Mouse (Mus musculus): ENCODE measurements at regions not wholly inside any gene's neighbourhood (a gene's known extent, or its start where the extent isn't known, plus 50 kb on each side); places are given as distances from the start of the nearest gene placed in this dataset.
"Not testable (repeated sequence)": the region's sequence is repeated elsewhere in the genome, so short reads cannot be mapped to it uniquely, and the experiment has no call there.

DNA sequence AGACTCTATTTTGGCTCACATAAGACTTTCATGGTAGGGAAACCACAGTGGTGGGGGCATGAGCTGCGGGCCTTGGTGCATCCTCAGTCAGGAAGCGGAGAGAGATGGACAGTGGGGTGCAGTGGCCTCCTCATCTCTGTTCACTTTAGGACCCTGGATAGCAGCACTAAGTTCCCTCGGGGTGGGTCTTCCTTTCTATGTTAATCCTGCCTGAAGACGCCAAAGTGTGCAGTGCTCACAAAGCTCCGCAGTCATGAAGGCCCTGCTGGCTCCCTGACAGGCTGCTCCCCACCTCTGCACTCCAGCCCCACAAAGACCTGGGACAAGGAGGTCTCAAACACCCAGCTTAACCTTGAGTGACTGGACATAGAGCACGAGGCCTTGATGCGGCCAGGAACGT, 56.8 kb downstream of the Sox1 start:
- Histone ChIP-seq H3K4me1 (ENCODE audit: control insufficient read depth, insufficient read depth, low read length) (peaks cover 2% of the 10 kb centered on the region), H3K9me3 (replicated peaks; ENCODE audit: control insufficient read depth, insufficient read depth, low read length, poor library complexity, severe bottlenecking) (no peaks in the 10 kb centered on the region; the same call in 1 of the 2 replicates), H3K4me3 (ENCODE audit: low read depth, low read length) (no peak overlapping the region), H3K27ac (ENCODE audit: insufficient read depth, low read length) (no peak overlapping the region), H3K9ac (ENCODE audit: low read depth, poor library complexity, severe bottlenecking) (no peak overlapping the region), H3K36me3 (ENCODE audit: control insufficient read depth, insufficient read depth, low read length, poor library complexity, severe bottlenecking) (no peaks in the 10 kb centered on the region), H3K27me3 (ENCODE audit: control insufficient read depth, insufficient read depth, low read length, poor library complexity, severe bottlenecking) (no peaks in the 10 kb centered on the region)
- no peak for TF ChIP-seq EP300 (IDR thresholded peaks at IDR 0.05; ENCODE audit: insufficient read depth, low read depth, low read length)
- TF ChIP-seq POLR2A (IDR thresholded peaks at IDR 0.05; ENCODE audit: insufficient read depth, low read length) = no peak
- no peak for TF ChIP-seq CTCF (IDR thresholded peaks at IDR 0.05; ENCODE audit: low read depth, low read length)

DNA sequence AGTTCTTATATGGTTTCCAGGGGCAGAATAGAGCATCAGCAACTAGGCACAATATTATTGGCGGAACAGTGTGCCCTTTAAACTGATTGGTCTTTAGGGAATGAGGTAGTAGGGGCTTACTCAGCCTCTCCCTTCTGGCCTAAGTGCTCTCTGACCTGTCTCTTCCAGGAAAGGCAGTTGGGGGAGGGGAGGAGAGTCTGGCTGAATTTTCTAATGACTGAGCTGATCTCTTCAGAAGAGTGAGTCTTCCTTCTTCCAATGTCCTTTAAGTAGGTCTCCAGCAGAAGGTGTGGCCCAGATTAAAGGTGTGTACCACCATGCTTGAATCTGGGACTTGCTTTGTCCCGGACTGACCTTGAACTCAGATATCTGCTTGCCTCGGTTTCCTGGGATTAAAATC, 60.3 kb downstream of the Sox1 start:
- peak overlapping the region; percentile 23 for H3K27ac ChIP-seq (ENCODE audit: insufficient read depth, low read length)
- H3K27me3 ChIP-seq (ENCODE audit: control insufficient read depth, insufficient read depth, low read length, poor library complexity, severe bottlenecking); H3K9ac ChIP-seq (ENCODE audit: low read depth, poor library complexity, severe bottlenecking); H3K4me1 ChIP-seq (ENCODE audit: control insufficient read depth, insufficient read depth, low read length); H3K36me3 ChIP-seq (ENCODE audit: control insufficient read depth, insufficient read depth, low read length, poor library complexity, severe bottlenecking); H3K9me3 ChIP-seq (replicated peaks; ENCODE audit: control insufficient read depth, insufficient read depth, low read length, poor library complexity, severe bottlenecking): not testable (repeated sequence)
- H3K4me3 ChIP-seq (ENCODE audit: low read depth, low read length) = peak overlapping the region; percentile 29; the same call in 1 of the 2 replicates

DNA sequence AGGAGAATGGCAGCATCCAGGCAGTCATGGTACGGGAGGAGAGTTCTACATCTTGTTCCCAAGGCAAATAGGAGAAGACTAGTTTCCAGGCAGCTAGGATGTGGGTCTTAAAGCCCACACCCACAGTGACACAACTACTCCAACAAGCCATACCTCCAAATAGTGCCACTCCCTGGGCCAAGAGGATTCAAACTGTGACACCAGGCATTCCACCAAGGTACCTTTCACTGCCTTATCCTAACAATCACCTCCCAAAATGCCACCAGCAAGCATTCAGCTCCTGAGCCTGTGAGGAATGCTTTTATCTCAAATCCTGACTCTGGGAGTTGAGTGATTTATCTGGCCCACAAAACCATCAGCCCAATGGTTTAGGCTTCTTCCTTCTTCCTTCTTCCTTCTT, 61.2 kb downstream of the Sox1 start:
- Histone ChIP-seq H3K27ac (ENCODE audit: insufficient read depth, low read length) (no peak overlapping the region), H3K27me3 (ENCODE audit: control insufficient read depth, insufficient read depth, low read length, poor library complexity, severe bottlenecking) (no peaks in the 10 kb centered on the region), H3K4me3 (ENCODE audit: low read depth, low read length) (no peak overlapping the region), H3K9me3 (replicated peaks; ENCODE audit: control insufficient read depth, insufficient read depth, low read length, poor library complexity, severe bottlenecking) (no peaks in the 10 kb centered on the region), H3K36me3 (ENCODE audit: control insufficient read depth, insufficient read depth, low read length, poor library complexity, severe bottlenecking) (no peaks in the 10 kb centered on the region), H3K9ac (ENCODE audit: low read depth, poor library complexity, severe bottlenecking) (no peak overlapping the region), H3K4me1 (ENCODE audit: control insufficient read depth, insufficient read depth, low read length) (peaks cover 3% of the 10 kb centered on the region)
- TF ChIP-seq CTCF (IDR thresholded peaks at IDR 0.05; ENCODE audit: low read depth, low read length) = no peak
- no peak for TF ChIP-seq EP300 (IDR thresholded peaks at IDR 0.05; ENCODE audit: insufficient read depth, low read depth, low read length)
- no peak for TF ChIP-seq POLR2A (IDR thresholded peaks at IDR 0.05; ENCODE audit: insufficient read depth, low read length)

DNA sequence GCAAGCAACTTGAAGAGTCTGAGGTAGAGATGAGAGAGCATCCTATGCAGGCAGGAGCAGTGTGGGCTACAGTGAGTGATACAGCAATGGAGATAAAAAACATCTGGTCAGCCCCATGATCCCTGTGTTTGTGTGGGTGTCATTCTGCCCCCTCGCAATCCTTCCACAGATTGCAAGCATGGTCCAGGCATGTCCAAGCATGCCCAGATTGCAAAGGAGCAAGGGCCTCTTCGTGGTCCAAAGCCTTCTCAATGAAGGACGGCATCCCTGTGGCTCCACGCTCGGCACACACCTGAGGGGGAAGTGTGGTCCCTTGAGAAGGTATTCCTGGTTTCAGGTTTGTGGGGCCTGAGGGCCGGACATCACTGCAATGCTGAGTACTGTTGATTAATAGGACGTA, 61.9 kb downstream of the Sox1 start:
- no peak for TF ChIP-seq POLR2A (IDR thresholded peaks at IDR 0.05; ENCODE audit: insufficient read depth, low read length)
- no peak for TF ChIP-seq CTCF (IDR thresholded peaks at IDR 0.05; ENCODE audit: low read depth, low read length)
- 0 out of 2 replicates have a peak, but pooled peaks have one; percentile 56 for TF ChIP-seq EP300 (IDR thresholded peaks at IDR 0.05; ENCODE audit: insufficient read depth, low read depth, low read length)
- no peaks in the 10 kb centered on the region for H3K36me3 ChIP-seq (ENCODE audit: control insufficient read depth, insufficient read depth, low read length, poor library complexity, severe bottlenecking)
- no peaks in the 10 kb centered on the region for H3K9me3 ChIP-seq (replicated peaks; ENCODE audit: control insufficient read depth, insufficient read depth, low read length, poor library complexity, severe bottlenecking)
- no peaks in the 10 kb centered on the region for H3K27me3 ChIP-seq (ENCODE audit: control insufficient read depth, insufficient read depth, low read length, poor library complexity, severe bottlenecking)
- no peak overlapping the region for H3K9ac ChIP-seq (ENCODE audit: low read depth, poor library complexity, severe bottlenecking)
- peaks cover 2% of the 10 kb centered on the region for H3K4me1 ChIP-seq (ENCODE audit: control insufficient read depth, insufficient read depth, low read length)
- no peak overlapping the region for H3K4me3 ChIP-seq (ENCODE audit: low read depth, low read length)
- H3K27ac ChIP-seq (ENCODE audit: insufficient read depth, low read length) = no peak overlapping the region

DNA sequence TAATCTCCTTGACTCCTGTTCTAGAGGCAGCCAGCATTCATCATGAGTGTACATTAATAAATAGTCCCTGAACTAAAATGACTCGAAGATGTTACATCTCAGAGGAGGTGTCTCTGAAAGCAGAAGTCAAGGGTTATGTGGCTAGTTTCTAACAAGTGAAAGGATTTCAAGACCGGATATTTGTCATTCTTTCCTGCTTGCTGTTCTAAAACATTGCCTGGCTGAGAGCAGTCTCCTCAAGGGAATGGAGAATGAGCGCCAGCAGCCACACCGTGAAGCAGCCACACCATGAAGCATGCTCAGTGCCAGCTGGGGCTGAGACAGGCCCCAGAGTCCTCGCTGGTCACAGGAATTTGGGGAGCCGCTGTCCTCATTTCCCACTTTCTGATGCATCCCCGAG, 71.8 kb downstream of the Sox1 start:
- Histone ChIP-seq H3K36me3 (ENCODE audit: control insufficient read depth, insufficient read depth, low read length, poor library complexity, severe bottlenecking) (no peaks in the 10 kb centered on the region), H3K4me1 (ENCODE audit: control insufficient read depth, insufficient read depth, low read length) (peaks cover 2% of the 10 kb centered on the region), H3K27me3 (ENCODE audit: control insufficient read depth, insufficient read depth, low read length, poor library complexity, severe bottlenecking) (0 out of 2 replicates have a peak, but pooled peaks cover 3% of the 10 kb centered on the region), H3K4me3 (ENCODE audit: low read depth, low read length) (no peak overlapping the region), H3K9me3 (replicated peaks; ENCODE audit: control insufficient read depth, insufficient read depth, low read length, poor library complexity, severe bottlenecking) (no peaks in the 10 kb centered on the region), H3K9ac (ENCODE audit: low read depth, poor library complexity, severe bottlenecking) (no peak overlapping the region), H3K27ac (ENCODE audit: insufficient read depth, low read length) (no peak overlapping the region)
- TF ChIP-seq POLR2A (IDR thresholded peaks at IDR 0.05; ENCODE audit: insufficient read depth, low read length) (no peak), CTCF (IDR thresholded peaks at IDR 0.05; ENCODE audit: low read depth, low read length) (no peak), EP300 (IDR thresholded peaks at IDR 0.05; ENCODE audit: insufficient read depth, low read depth, low read length) (no peak)

DNA sequence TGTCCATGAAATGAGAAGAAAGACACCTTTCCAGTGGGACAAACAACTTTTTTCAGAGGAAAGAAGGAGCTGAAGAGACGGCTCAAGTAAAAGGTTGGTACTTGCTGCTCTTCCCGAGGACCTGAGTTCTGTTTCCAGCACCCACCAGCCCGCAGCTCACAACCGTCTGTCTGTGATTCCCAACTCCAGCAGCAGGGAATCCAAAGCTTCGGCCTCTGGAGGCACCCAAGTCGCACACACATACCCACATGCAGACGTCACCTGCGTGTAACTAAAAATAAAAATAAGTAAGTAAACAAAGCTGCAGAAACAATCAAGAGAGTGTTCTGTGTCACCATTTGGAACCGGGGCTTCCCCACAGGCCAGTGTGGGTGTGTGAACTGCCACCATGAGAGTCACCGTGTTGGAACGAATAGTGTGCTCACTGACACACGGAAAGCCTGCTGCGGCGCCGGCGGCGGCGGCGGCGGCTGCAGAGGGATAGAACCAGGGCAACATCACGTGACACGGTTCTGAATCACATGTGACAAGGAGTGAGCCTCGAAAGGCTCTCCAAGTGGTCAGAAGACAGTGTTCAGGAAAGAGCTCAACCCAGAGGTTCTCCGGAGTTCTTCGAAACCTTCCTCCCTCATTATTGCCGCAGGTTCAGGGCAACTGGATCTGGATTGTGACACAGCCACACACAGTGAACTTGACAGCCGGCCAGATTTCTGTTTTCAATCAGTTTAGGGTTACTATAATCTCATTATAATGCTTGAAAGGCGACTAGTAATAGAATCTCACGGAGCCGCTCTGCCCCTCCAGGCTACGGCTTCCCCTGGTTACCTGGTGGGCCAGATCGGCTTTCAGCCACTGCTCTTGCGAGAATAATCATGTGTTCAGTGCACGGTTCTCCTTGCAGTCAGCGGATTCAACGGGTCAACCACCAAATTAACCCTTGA, 72.6 kb downstream of the Sox1 start:
- Histone ChIP-seq H3K9ac (ENCODE audit: low read depth, poor library complexity, severe bottlenecking) (0 out of 2 replicates have a peak overlapping the region, but pooled peaks have one; percentile 14), H3K27ac (ENCODE audit: insufficient read depth, low read length) (no peak overlapping the region), H3K9me3 (replicated peaks; ENCODE audit: control insufficient read depth, insufficient read depth, low read length, poor library complexity, severe bottlenecking) (no peaks in the 10 kb centered on the region), H3K4me1 (ENCODE audit: control insufficient read depth, insufficient read depth, low read length) (peaks cover 2% of the 10 kb centered on the region), H3K27me3 (ENCODE audit: control insufficient read depth, insufficient read depth, low read length, poor library complexity, severe bottlenecking) (0 out of 2 replicates have a peak, but pooled peaks cover 3% of the 10 kb centered on the region), H3K36me3 (ENCODE audit: control insufficient read depth, insufficient read depth, low read length, poor library complexity, severe bottlenecking) (no peaks in the 10 kb centered on the region), H3K4me3 (ENCODE audit: low read depth, low read length) (no peak overlapping the region)
- TF ChIP-seq POLR2A (IDR thresholded peaks at IDR 0.05; ENCODE audit: insufficient read depth, low read length) (no peak), EP300 (IDR thresholded peaks at IDR 0.05; ENCODE audit: insufficient read depth, low read depth, low read length) (no peak), CTCF (IDR thresholded peaks at IDR 0.05; ENCODE audit: low read depth, low read length) (no peak)
